Mouse (Mus musculus): ENCODE results near the gene Cntfr. TPM values are rescaled to one million over a fixed set of nuclear protein-coding genes. Genes with fewer than 3 reads are reported as not detected.

Cntfr gene
- polyA plus RNA-seq, 1 experiment = not detected

DNA sequence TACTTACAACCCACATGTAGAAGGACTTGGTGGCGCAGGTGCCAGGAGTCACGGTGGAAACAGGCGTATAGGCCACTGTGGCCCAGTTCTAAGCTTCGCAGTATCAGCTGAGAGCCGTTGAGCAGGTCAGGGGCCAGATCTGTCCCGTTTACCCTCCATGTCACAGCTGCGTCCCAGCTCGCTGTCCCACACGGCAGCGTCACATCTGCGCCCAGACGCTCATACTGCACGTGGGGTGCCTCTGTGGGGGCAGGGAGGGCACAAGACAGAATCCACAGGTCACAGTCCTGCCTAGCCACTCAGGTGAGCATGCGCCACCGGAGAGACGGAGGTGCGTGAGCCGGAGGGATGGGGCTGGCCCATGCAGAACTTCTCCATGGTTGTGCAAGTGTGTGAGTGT, 26.1 kb downstream of the Cntfr start:
- H3K27me3 ChIP-seq (ENCODE audit: control insufficient read depth) = 0 out of 2 replicates have a peak, but pooled peaks cover 2% of the 10 kb centered on the region
- no peaks in the 10 kb centered on the region for H3K36me3 ChIP-seq (ENCODE audit: control insufficient read depth)
- H3K4me3 ChIP-seq (replicated peaks) = no peak overlapping the region
- no peaks in the 10 kb centered on the region for H3K9me3 ChIP-seq (ENCODE audit: control insufficient read depth, low read length)
- no peaks in the 10 kb centered on the region; the same call in 1 of the 2 replicates for H3K4me1 ChIP-seq (ENCODE audit: control insufficient read depth)
- TF ChIP-seq TAL1 (IDR thresholded peaks at IDR 0.05; ENCODE audit: low read length) (no peak), GATA1 (IDR thresholded peaks at IDR 0.05; ENCODE audit: low read length) (no peak)

GRCm38 (mm10) chr4:41666646-41667045, 30.2 kb downstream of the Cntfr start:
- Histone ChIP-seq H3K27me3 (ENCODE audit: control insufficient read depth) (no peaks in the 10 kb centered on the region), H3K9me3 (ENCODE audit: control insufficient read depth, low read length) (no peaks in the 10 kb centered on the region), H3K4me3 (replicated peaks) (no peak overlapping the region), H3K4me1 (ENCODE audit: control insufficient read depth) (no peaks in the 10 kb centered on the region; the same call in none of the 2 replicates), H3K36me3 (ENCODE audit: control insufficient read depth) (no peaks in the 10 kb centered on the region)
- no peak for TF ChIP-seq TAL1 (IDR thresholded peaks at IDR 0.05; ENCODE audit: low read length)
- no peak for TF ChIP-seq GATA1 (IDR thresholded peaks at IDR 0.05; ENCODE audit: low read length)

- Histone ChIP-seq H3K27me3 (ENCODE audit: control insufficient read depth) (no peaks in the 10 kb centered on the region), H3K4me1 (ENCODE audit: control insufficient read depth) (no peaks in the 10 kb centered on the region; the same call in none of the 2 replicates), H3K9me3 (ENCODE audit: control insufficient read depth, low read length) (no peaks in the 10 kb centered on the region), H3K4me3 (replicated peaks) (no peak overlapping the region), H3K36me3 (ENCODE audit: control insufficient read depth) (no peaks in the 10 kb centered on the region)
- TF ChIP-seq GATA1 (IDR thresholded peaks at IDR 0.05; ENCODE audit: low read length) (no peak), TAL1 (IDR thresholded peaks at IDR 0.05; ENCODE audit: low read length) (no peak)
Measured at GRCm38 (mm10) chr4:41665009-41665675, 31.7 kb downstream of the Cntfr start.

- H3K9me3 ChIP-seq (ENCODE audit: control insufficient read depth, low read length) = no peaks in the 10 kb centered on the region
- no peak overlapping the region for H3K4me3 ChIP-seq (replicated peaks)
- H3K36me3 ChIP-seq (ENCODE audit: control insufficient read depth) = no peaks in the 10 kb centered on the region
- H3K4me1 ChIP-seq (ENCODE audit: control insufficient read depth) = no peaks in the 10 kb centered on the region; the same call in none of the 2 replicates
- no peak for TF ChIP-seq TAL1 (IDR thresholded peaks at IDR 0.05; ENCODE audit: low read length)
- TF ChIP-seq GATA1 (IDR thresholded peaks at IDR 0.05; ENCODE audit: low read length) = no peak
- no peaks in the 10 kb centered on the region for H3K27me3 ChIP-seq (ENCODE audit: control insufficient read depth)
Measured at GRCm38 (mm10) chr4:41664533-41664932, 32.4 kb downstream of the Cntfr start.

DNA sequence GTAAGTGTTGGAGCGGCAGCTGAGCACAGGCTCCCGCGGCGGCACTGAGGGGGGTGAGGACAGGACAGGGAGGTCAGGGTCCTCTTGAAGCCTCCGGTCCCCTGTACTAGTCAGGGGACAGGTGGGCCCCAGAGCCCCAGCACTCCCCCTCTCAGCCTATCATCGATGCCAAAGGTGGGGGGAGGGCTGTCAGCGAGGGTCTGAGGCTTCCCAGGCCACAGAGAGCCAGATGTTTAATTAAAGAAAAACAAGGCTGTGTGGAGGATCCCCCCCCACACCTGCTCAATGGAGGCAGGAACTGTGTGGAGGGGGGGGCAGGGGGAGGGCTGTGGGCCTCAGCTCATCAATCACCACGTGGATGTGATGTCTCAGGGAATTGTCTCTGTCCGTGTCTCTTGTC, 33.3 kb downstream of the Cntfr start:
- Histone ChIP-seq H3K36me3 (ENCODE audit: control insufficient read depth) (no peaks in the 10 kb centered on the region), H3K27me3 (ENCODE audit: control insufficient read depth) (no peaks in the 10 kb centered on the region)

DNA sequence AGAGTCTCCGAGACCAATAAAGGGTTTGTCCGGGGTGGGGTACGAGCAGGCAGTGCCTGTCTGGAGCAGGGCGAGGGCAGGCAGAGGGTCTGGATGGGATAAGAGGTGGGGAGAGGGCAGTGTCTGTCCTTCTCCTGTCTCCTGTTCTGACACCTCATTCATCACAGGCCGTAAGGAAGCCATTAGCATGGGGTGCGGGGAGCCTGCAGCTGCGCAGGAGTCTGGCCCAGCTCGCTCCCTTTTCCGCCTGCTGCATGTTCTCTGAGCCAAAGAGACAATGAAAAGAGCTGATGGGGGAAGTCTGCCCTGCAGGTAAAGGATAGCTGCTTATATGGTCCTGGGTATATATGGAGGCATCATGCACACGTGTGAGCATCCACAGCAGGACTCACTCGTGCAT, 34.2 kb downstream of the Cntfr start:
- Histone ChIP-seq H3K4me3 (replicated peaks) (no peak overlapping the region), H3K27me3 (ENCODE audit: control insufficient read depth) (no peaks in the 10 kb centered on the region), H3K36me3 (ENCODE audit: control insufficient read depth) (no peaks in the 10 kb centered on the region), H3K4me1 (ENCODE audit: control insufficient read depth) (peaks cover 10% of the 10 kb centered on the region), H3K9me3 (ENCODE audit: control insufficient read depth, low read length) (no peaks in the 10 kb centered on the region)
- no peak for TF ChIP-seq TAL1 (IDR thresholded peaks at IDR 0.05; ENCODE audit: low read length)
- no peak for TF ChIP-seq GATA1 (IDR thresholded peaks at IDR 0.05; ENCODE audit: low read length)

More for the DNA sequence above, 33.3 kb downstream of the Cntfr start:
- Histone ChIP-seq H3K4me3 (replicated peaks) (no peak overlapping the region), H3K9me3 (ENCODE audit: control insufficient read depth, low read length) (no peaks in the 10 kb centered on the region), H3K4me1 (ENCODE audit: control insufficient read depth) (peaks cover 5% of the 10 kb centered on the region)
- TF ChIP-seq TAL1 (IDR thresholded peaks at IDR 0.05; ENCODE audit: low read length) (no peak), GATA1 (IDR thresholded peaks at IDR 0.05; ENCODE audit: low read length) (no peak)

- TF ChIP-seq GATA1 (IDR thresholded peaks at IDR 0.05; ENCODE audit: low read length) (no peak), TAL1 (IDR thresholded peaks at IDR 0.05; ENCODE audit: low read length) (no peak)
- Histone ChIP-seq H3K27me3 (ENCODE audit: control insufficient read depth) (no peaks in the 10 kb centered on the region), H3K4me1 (ENCODE audit: control insufficient read depth) (peaks cover 10% of the 10 kb centered on the region)
Measured at GRCm38 (mm10) chr4:41660851-41661430, 35.9 kb downstream of the Cntfr start.

GRCm38 (mm10) chr4:41659556-41659955, 37.3 kb downstream of the Cntfr start:
- Histone ChIP-seq H3K4me1 (ENCODE audit: control insufficient read depth) (peaks cover 10% of the 10 kb centered on the region), H3K4me3 (replicated peaks) (no peak overlapping the region), H3K36me3 (ENCODE audit: control insufficient read depth) (no peaks in the 10 kb centered on the region), H3K27me3 (ENCODE audit: control insufficient read depth) (no peaks in the 10 kb centered on the region), H3K9me3 (ENCODE audit: control insufficient read depth, low read length) (no peaks in the 10 kb centered on the region)
- TF ChIP-seq GATA1 (IDR thresholded peaks at IDR 0.05; ENCODE audit: low read length) = no peak
- TF ChIP-seq TAL1 (IDR thresholded peaks at IDR 0.05; ENCODE audit: low read length) = no peak

More at GRCm38 (mm10) chr4:41660851-41661430, 35.9 kb downstream of the Cntfr start:
- Histone ChIP-seq H3K4me3 (replicated peaks) (no peak overlapping the region), H3K9me3 (ENCODE audit: control insufficient read depth, low read length) (no peaks in the 10 kb centered on the region), H3K36me3 (ENCODE audit: control insufficient read depth) (no peaks in the 10 kb centered on the region)

DNA sequence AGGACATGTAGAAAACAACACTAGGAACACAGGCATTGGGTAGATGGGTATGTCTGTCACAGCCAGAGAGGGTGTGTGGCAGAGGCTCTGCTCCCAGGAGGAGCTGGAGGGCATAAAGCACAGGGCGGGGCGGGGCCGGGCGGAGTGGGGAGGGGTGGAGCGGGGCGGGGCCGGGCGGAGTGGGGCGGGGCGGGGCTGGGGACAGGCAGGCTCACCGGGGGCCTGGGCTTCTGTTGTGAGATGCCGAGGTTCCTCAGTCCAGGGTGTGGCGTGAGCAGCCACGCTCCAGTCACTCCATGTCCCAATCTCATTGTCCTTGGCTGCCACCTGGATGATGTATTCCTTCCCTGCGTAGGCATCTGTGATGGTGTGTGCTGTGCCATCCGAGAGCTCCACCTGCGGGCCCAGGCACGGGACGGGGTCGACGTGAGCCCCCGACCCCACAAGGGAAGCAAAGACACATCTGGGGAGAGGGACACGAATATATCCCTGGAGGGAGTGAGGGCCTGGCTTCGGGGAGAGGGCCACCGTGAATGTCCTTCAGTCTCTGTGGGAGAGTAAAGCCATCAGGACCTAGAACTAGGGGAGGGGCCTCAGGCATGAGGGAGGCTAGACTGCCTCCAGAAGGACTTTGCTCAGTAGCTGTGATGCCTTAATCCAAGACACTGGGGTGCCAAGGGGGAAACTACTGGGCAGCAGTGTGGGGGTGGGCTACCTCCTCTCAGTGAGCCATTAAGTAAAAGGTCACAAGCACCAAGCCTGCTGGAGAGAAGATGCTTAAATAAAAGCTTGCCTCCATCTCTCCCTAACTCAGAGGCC, 38.1 kb downstream of the Cntfr start:
- H3K9me3 ChIP-seq (ENCODE audit: control insufficient read depth, low read length) = no peaks in the 10 kb centered on the region
- no peaks in the 10 kb centered on the region for H3K27me3 ChIP-seq (ENCODE audit: control insufficient read depth)
- H3K36me3 ChIP-seq (ENCODE audit: control insufficient read depth) = no peaks in the 10 kb centered on the region
- H3K4me3 ChIP-seq (replicated peaks) = no peak overlapping the region
- peaks cover 14% of the 10 kb centered on the region for H3K4me1 ChIP-seq (ENCODE audit: control insufficient read depth)
- TF ChIP-seq GATA1 (IDR thresholded peaks at IDR 0.05; ENCODE audit: low read length) (no peak), TAL1 (IDR thresholded peaks at IDR 0.05; ENCODE audit: low read length) (no peak)
